Mouse (Mus musculus) forebrain, embryonic 10.5 days (tissue): ENCODE results near the gene Prr9. TPM values are rescaled to one million over a fixed set of nuclear protein-coding genes. Genes with fewer than 3 reads are reported as not detected.

Experiments used
- DNase-seq: peaks from one replicate; pipeline ENCODE4 v3.0.0-alpha.2; 2017; ENCODE audit warnings: low spot score; ENCODE audit errors: extremely low spot score
- H3K27ac ChIP-seq: fragments of 300-500 bp; sonication (generic); 2 replicates; pipeline ENCODE4 v1.5.1; 2016; ENCODE audit warnings: mild to moderate bottlenecking
- H3K27me3 ChIP-seq: fragments of 300-500 bp; sonication (generic); 2 replicates; pipeline ENCODE4 v1.6.1; 2016; ENCODE audit warnings: mild to moderate bottlenecking; ENCODE audit not compliant: poor library complexity, severe bottlenecking
- H3K36me3 ChIP-seq: fragments of 300-500 bp; sonication (generic); replicated peaks from 2 replicates; pipeline ENCODE4 v1.6.1; 2016; ENCODE audit warnings: mild to moderate bottlenecking, moderate library complexity
- H3K4me1 ChIP-seq: fragments of 300-500 bp; sonication (generic); 2 replicates; pipeline ENCODE4 v1.6.1; 2016
- H3K4me3 ChIP-seq: fragments of 300-500 bp; sonication (generic); 2 replicates; pipeline ENCODE4 v1.5.1; 2016; ENCODE audit warnings: mild to moderate bottlenecking, moderate library complexity
- H3K9me3 ChIP-seq: fragments of 300-500 bp; sonication (generic); 2 replicates; pipeline ENCODE4 v1.6.1; 2016; ENCODE audit warnings: mild to moderate bottlenecking, moderate library complexity
- WGBS: fragments of 180-500 bp; shearing (Covaris S2); methylation state at CpG from one replicate; pipeline ENCODE4 v1.1.7; 2016; 5-methylcytosine and 5-hydroxymethylcytosine counted together
- polyA plus RNA-seq: library from polyadenylated mRNA; unstranded; fragments of >200 nt; fragmentation: Nextera tagmentation; extraction: Ambion mirVana; gene quantifications from 2 replicates; pipeline ENCODE4 v1.2.1, GENCODE M21; 2016

Gene Prr9
- polyA plus RNA-seq, result not detected in 2 replicates

GRCm38 (mm10) chr3:92123847-92124246 lies at the start of gene Prr9:
Gene Prr9, minus strand, starts transcription at chr3:92123947.
- 84% methylated on average over 5 of the region's 5 CpGs for WGBS
- Histone ChIP-seq H3K9me3 (no peaks in the 10 kb centered on the region), H3K27ac (no peak within 1 kb of the TSS), H3K27me3 (no peaks in the 10 kb centered on the region), H3K36me3 (no peaks in the 10 kb centered on the region), H3K4me1 (no peaks in the 10 kb centered on the region), H3K4me3 (no peak within 1 kb of the TSS)
- DNase-seq, result no peak

- WGBS, result 93% methylated on average over 3 of the region's 3 CpGs
- DNase-seq, result no peak
- Histone ChIP-seq H3K36me3 (no peaks in the 10 kb centered on the region), H3K27me3 (no peaks in the 10 kb centered on the region), H3K9me3 (no peaks in the 10 kb centered on the region), H3K27ac (no peak overlapping the region), H3K4me3 (no peak overlapping the region), H3K4me1 (no peaks in the 10 kb centered on the region)
Observed at GRCm38 (mm10) chr3:92169847-92170246, 46.1 kb upstream of the Prr9 start.

GRCm38 (mm10) chr3:92153322-92153721 lies 29.6 kb upstream of the Prr9 start:
- H3K4me1 ChIP-seq, result no peaks in the 10 kb centered on the region
- peak; percentile 39 for DNase-seq
- H3K27ac ChIP-seq, result no peak overlapping the region
- H3K4me3 ChIP-seq, result no peak overlapping the region
- H3K27me3 ChIP-seq, result peaks cover 7% of the 10 kb centered on the region; the same call in 1 of the 2 replicates
- no peaks in the 10 kb centered on the region for H3K9me3 ChIP-seq
- no peaks in the 10 kb centered on the region for H3K36me3 ChIP-seq

GRCm38 (mm10) chr3:92150631-92151277 lies 27.0 kb upstream of the Prr9 start:
- H3K27me3 ChIP-seq, result peaks cover 7% of the 10 kb centered on the region; the same call in 1 of the 2 replicates
- no peak overlapping the region for H3K27ac ChIP-seq
- peak; percentile 37 for DNase-seq
- no peak overlapping the region for H3K4me3 ChIP-seq
- no peaks in the 10 kb centered on the region for H3K4me1 ChIP-seq
- no peaks in the 10 kb centered on the region for H3K9me3 ChIP-seq
- whole genome bisulfite sequencing, result 29% methylated on average over 8 of the region's 8 CpGs
- no peaks in the 10 kb centered on the region for H3K36me3 ChIP-seq

- no peak for DNase-seq
- H3K27me3 ChIP-seq, result no peaks in the 10 kb centered on the region
- 89% methylated on average over 5 of the region's 5 CpGs for WGBS
- H3K4me3 ChIP-seq, result no peak overlapping the region
- no peaks in the 10 kb centered on the region for H3K4me1 ChIP-seq
- H3K36me3 ChIP-seq, result no peaks in the 10 kb centered on the region
- H3K27ac ChIP-seq, result no peak overlapping the region
- H3K9me3 ChIP-seq, result no peaks in the 10 kb centered on the region
Observed at GRCm38 (mm10) chr3:92147913-92148312, 24.2 kb upstream of the Prr9 start.

- DNase-seq, result no peak
- Histone ChIP-seq H3K9me3 (no peaks in the 10 kb centered on the region), H3K4me3 (no peak overlapping the region), H3K27ac (no peak overlapping the region), H3K4me1 (no peaks in the 10 kb centered on the region), H3K36me3 (no peaks in the 10 kb centered on the region), H3K27me3 (no peaks in the 10 kb centered on the region)
- 68% methylated on average over 2 of the region's 2 CpGs for WGBS
Observed at GRCm38 (mm10) chr3:92147420-92147819, 23.7 kb upstream of the Prr9 start.

- 74% methylated on average over 1 of the region's 1 CpGs for WGBS
- no peak within 1 kb of the TSS for H3K4me3 ChIP-seq
- H3K27ac ChIP-seq, result no peak within 1 kb of the TSS
- H3K4me1 ChIP-seq, result no peaks in the 10 kb centered on the region
- no peak for DNase-seq
- no peaks in the 10 kb centered on the region for H3K9me3 ChIP-seq
- no peaks in the 10 kb centered on the region for H3K36me3 ChIP-seq
- no peaks in the 10 kb centered on the region for H3K27me3 ChIP-seq
Observed at GRCm38 (mm10) chr3:92142644-92143043, 18.9 kb upstream of the Prr9 start, which contains the start of gene Lelp1. Gene Lelp1, minus strand, starts transcription at chr3:92142744.

GRCm38 (mm10) chr3:92120902-92121301 lies 2.8 kb downstream of the Prr9 start:
- no peak overlapping the region for H3K4me3 ChIP-seq
- H3K27ac ChIP-seq, result no peak overlapping the region
- 95% methylated on average over 3 of the region's 3 CpGs for WGBS

GRCm38 (mm10) chr3:92117930-92118329 lies 5.8 kb downstream of the Prr9 start:
- no peak overlapping the region for H3K4me3 ChIP-seq
- no peak overlapping the region for H3K27ac ChIP-seq
- H3K4me1 ChIP-seq, result no peaks in the 10 kb centered on the region
- no peaks in the 10 kb centered on the region for H3K9me3 ChIP-seq
- H3K36me3 ChIP-seq, result no peaks in the 10 kb centered on the region
- 40% methylated on average over 3 of the region's 3 CpGs for WGBS
- no peak for DNase-seq
- H3K27me3 ChIP-seq, result no peaks in the 10 kb centered on the region

More at GRCm38 (mm10) chr3:92120902-92121301, 2.8 kb downstream of the Prr9 start:
- Histone ChIP-seq H3K27me3 (no peaks in the 10 kb centered on the region), H3K9me3 (no peaks in the 10 kb centered on the region), H3K4me1 (no peaks in the 10 kb centered on the region), H3K36me3 (no peaks in the 10 kb centered on the region)
- no peak for DNase-seq

- Histone ChIP-seq H3K27me3 (no peaks in the 10 kb centered on the region), H3K4me3 (no peak overlapping the region), H3K4me1 (peaks cover 9% of the 10 kb centered on the region), H3K36me3 (no peaks in the 10 kb centered on the region), H3K27ac (no peak overlapping the region), H3K9me3 (no peaks in the 10 kb centered on the region)
- no peak for DNase-seq
Observed at GRCm38 (mm10) chr3:92111526-92111925, 12.2 kb downstream of the Prr9 start.

GRCm38 (mm10) chr3:92110790-92111189 lies 13.0 kb downstream of the Prr9 start:
- peaks cover 9% of the 10 kb centered on the region for H3K4me1 ChIP-seq
- no peak overlapping the region for H3K27ac ChIP-seq
- H3K4me3 ChIP-seq, result no peak overlapping the region
- DNase-seq, result no peak
- H3K36me3 ChIP-seq, result no peaks in the 10 kb centered on the region
- no peaks in the 10 kb centered on the region for H3K9me3 ChIP-seq
- H3K27me3 ChIP-seq, result no peaks in the 10 kb centered on the region

GRCm38 (mm10) chr3:92106582-92106981 lies 17.2 kb downstream of the Prr9 start:
- WGBS, result 12% methylated on average over 6 of the region's 6 CpGs
- Histone ChIP-seq H3K36me3 (no peaks in the 10 kb centered on the region), H3K27ac (no peak overlapping the region), H3K9me3 (no peaks in the 10 kb centered on the region), H3K4me3 (no peak overlapping the region), H3K4me1 (peaks cover 9% of the 10 kb centered on the region), H3K27me3 (no peaks in the 10 kb centered on the region)
- DNase-seq, result no peak

GRCm38 (mm10) chr3:92083042-92083441 lies 40.7 kb downstream of the Prr9 start, which contains the start of gene Lor:
Gene Lor, minus strand, starts transcription at chr3:92083142.
- H3K4me3 ChIP-seq, result peak within 1 kb of the TSS; percentile 86; the same call in 1 of the 2 replicates
- WGBS, result 84% methylated on average over 2 of the region's 2 CpGs
- H3K27me3 ChIP-seq, result peaks cover 57% of the 10 kb centered on the region
- no peak for DNase-seq
- H3K4me1 ChIP-seq, result peaks cover 16% of the 10 kb centered on the region
- H3K9me3 ChIP-seq, result no peaks in the 10 kb centered on the region
- H3K36me3 ChIP-seq, result no peaks in the 10 kb centered on the region
- H3K27ac ChIP-seq, result no peak within 1 kb of the TSS
